Mouse (Mus musculus): Measurements from ENCODE around the gene Emilin1. TPM values are rescaled to one million over a fixed set of nuclear protein-coding genes. Genes with fewer than 3 reads are reported as not detected.

Gene Emilin1
- polyA plus RNA-seq (2015; fragmentation: Nextera tagmentation; extraction: Ambion mirVana): 125 and 179 TPM in 2 replicates

GRCm38 (mm10) chr5:30913060-30913841 is at the start of gene Emilin1:
TSS of gene Emilin1 (plus strand) at chr5:30913402.
- Histone ChIP-seq H3K36me3 (peaks cover 8% of the 10 kb centered on the region; the same call in 1 of the 2 replicates), H3K4me1 (replicated peaks) (peaks cover 73% of the 10 kb centered on the region), H3K27me3 (no peaks in the 10 kb centered on the region), H3K27ac (peak within 1 kb of the TSS; percentile 94), H3K9me3 (replicated peaks) (no peaks in the 10 kb centered on the region), H3K4me2 (peak within 1 kb of the TSS; percentile 74), H3K9ac (peak within 1 kb of the TSS; percentile 64), H3K4me3 (peak within 1 kb of the TSS; percentile 55)
- WGBS: 23% methylated on average over 11 of the region's 13 CpGs
- ATAC-seq (replicated peaks; ENCODE audit: insufficient number of reproducible peaks, insufficient read depth, low FRiP score, low read depth): peak; percentile 65

DNA sequence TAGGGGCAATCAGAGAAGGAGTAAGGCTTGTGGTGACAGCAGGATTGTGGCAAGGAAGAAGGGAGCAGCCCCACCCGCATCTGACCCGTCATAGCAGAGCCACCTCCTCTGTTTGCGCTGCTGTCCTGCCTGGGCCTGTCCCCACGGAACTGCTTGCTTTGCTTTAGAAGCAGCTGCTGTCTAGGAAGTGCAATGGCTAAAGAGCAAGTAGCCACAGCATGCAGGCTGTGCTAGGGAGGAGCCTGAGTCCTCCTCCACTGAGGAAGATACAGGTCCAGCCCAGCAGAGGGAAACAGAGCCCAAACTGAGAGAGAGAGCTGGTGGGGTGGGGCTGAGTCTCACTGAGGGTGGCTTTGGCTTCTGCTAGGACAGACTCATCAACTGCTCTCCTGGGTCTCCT is 49.4 kb upstream of the Emilin1 start:
- peaks cover 11% of the 10 kb centered on the region for H3K4me1 ChIP-seq (replicated peaks)
- peak; percentile 67 for ATAC-seq (replicated peaks; ENCODE audit: insufficient number of reproducible peaks, insufficient read depth, low FRiP score, low read depth)
- H3K27ac ChIP-seq: no peak overlapping the region
- no peaks in the 10 kb centered on the region for H3K36me3 ChIP-seq
- no peaks in the 10 kb centered on the region for H3K9me3 ChIP-seq (replicated peaks)
- H3K9ac ChIP-seq: no peak overlapping the region
- 42% methylated on average over 4 of the region's 4 CpGs for WGBS
- H3K4me2 ChIP-seq: no peak overlapping the region
- no peak overlapping the region for H3K4me3 ChIP-seq
- H3K27me3 ChIP-seq: no peaks in the 10 kb centered on the region

DNA sequence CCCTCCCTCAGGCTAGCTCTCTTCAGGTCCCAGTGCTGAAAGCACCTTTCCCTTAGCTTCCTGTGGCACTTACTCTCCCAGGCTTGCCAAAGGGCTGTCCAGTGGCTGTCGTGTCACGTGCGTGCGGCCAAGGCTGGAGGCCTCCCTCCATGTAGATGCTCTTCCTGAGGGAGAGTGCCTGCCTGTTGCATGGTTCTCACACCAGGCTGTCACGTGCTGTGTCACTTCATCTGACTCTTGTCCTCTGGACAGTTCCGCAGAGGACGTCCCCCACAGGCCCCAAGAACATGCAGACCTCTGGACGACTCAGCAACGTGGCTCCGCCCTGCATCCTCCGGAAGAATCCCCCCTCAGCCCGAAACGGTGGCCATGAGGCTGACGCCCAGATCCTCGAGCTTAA is 48.9 kb upstream of the Emilin1 start:
- H3K36me3 ChIP-seq: no peaks in the 10 kb centered on the region
- no peak overlapping the region for H3K4me2 ChIP-seq
- ATAC-seq (replicated peaks; ENCODE audit: insufficient number of reproducible peaks, insufficient read depth, low FRiP score, low read depth): peak; percentile 19; the same call in 1 of the 2 replicates
- WGBS: 32% methylated on average over 15 of the region's 15 CpGs
- H3K9me3 ChIP-seq (replicated peaks): no peaks in the 10 kb centered on the region
- H3K4me3 ChIP-seq: no peak overlapping the region
- H3K4me1 ChIP-seq (replicated peaks): peaks cover 14% of the 10 kb centered on the region
- no peak overlapping the region for H3K27ac ChIP-seq
- H3K27me3 ChIP-seq: no peaks in the 10 kb centered on the region
- H3K9ac ChIP-seq: no peak overlapping the region

GRCm38 (mm10) chr5:30866871-30867270 is 46.3 kb upstream of the Emilin1 start:
- H3K4me2 ChIP-seq: no peak overlapping the region
- H3K9me3 ChIP-seq (replicated peaks): no peaks in the 10 kb centered on the region
- 79% methylated on average over 3 of the region's 3 CpGs for WGBS
- no peaks in the 10 kb centered on the region for H3K27me3 ChIP-seq
- peaks cover 9% of the 10 kb centered on the region for H3K36me3 ChIP-seq
- peaks cover 29% of the 10 kb centered on the region for H3K4me1 ChIP-seq (replicated peaks)
- no peak overlapping the region for H3K9ac ChIP-seq
- no peak overlapping the region for H3K27ac ChIP-seq
- no peak for ATAC-seq (replicated peaks; ENCODE audit: insufficient number of reproducible peaks, insufficient read depth, low FRiP score, low read depth)
- no peak overlapping the region for H3K4me3 ChIP-seq

DNA sequence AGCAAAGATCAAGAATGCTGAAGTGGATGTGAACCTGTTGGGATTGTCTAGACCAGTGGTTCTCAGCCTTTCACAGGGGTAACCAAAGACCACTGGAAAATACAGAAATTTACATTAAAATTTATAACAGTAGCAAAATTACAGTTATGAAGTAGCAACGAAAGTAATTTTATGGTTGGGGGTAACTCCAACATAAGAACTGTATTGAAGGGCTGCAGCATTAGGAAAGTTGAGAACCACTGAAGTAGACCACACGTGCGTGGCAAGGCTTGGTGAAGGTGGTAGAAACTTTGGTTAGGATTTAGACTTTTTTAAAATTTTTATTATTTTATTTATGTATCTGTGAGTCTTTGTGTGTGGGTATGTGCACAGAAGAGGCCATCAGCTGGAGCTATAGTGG is 45.5 kb upstream of the Emilin1 start, which contains the start of gene Tmem214:
Gene Tmem214, plus strand, starts transcription at position 301 of the 400 bp plus-strand sequence.
- H3K9ac ChIP-seq: no peak within 1 kb of the TSS

DNA sequence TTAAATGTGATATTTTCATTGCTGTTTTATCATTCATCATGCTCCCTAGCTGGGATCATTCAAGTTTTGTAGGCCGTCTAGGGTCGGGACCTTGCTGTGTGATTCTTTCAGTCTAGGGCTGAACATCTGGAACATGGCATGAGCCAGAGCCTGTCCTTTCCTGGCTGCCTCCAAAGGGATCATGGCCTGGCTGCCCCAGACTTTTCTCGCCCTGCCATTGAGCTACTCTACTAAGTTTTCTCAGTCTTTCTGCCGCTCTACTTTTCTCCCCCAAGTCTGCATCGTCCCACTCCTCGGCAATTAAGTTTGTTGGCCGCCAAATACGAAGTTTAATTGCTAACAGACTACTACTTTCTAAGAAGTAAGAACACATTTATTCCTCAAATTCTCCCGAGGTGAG is 44.2 kb upstream of the Emilin1 start:
- Histone ChIP-seq H3K4me3 (peak overlapping the region; percentile 80), H3K9me3 (replicated peaks) (no peaks in the 10 kb centered on the region), H3K36me3 (peaks cover 29% of the 10 kb centered on the region), H3K4me1 (replicated peaks) (peaks cover 25% of the 10 kb centered on the region), H3K27ac (no peak overlapping the region), H3K4me2 (peak overlapping the region; percentile 71), H3K9ac (peak overlapping the region; percentile 85; the same call in 1 of the 2 replicates), H3K27me3 (no peaks in the 10 kb centered on the region)
- no peak for ATAC-seq (replicated peaks; ENCODE audit: insufficient number of reproducible peaks, insufficient read depth, low FRiP score, low read depth)
- 20% methylated on average over 9 of the region's 9 CpGs for WGBS

More for the DNA sequence above, 45.5 kb upstream of the Emilin1 start, which contains the start of gene Tmem214:
- ATAC-seq (replicated peaks; ENCODE audit: insufficient number of reproducible peaks, insufficient read depth, low FRiP score, low read depth): no peak
- peaks cover 29% of the 10 kb centered on the region for H3K4me1 ChIP-seq (replicated peaks)
- H3K9me3 ChIP-seq (replicated peaks): no peaks in the 10 kb centered on the region
- no peak within 1 kb of the TSS for H3K4me2 ChIP-seq
- no peak within 1 kb of the TSS; the same call in 1 of the 2 replicates for H3K4me3 ChIP-seq
- 92% methylated on average over 3 of the region's 3 CpGs for WGBS
- no peak within 1 kb of the TSS for H3K27ac ChIP-seq
- H3K27me3 ChIP-seq: no peaks in the 10 kb centered on the region
- H3K36me3 ChIP-seq: peaks cover 16% of the 10 kb centered on the region

DNA sequence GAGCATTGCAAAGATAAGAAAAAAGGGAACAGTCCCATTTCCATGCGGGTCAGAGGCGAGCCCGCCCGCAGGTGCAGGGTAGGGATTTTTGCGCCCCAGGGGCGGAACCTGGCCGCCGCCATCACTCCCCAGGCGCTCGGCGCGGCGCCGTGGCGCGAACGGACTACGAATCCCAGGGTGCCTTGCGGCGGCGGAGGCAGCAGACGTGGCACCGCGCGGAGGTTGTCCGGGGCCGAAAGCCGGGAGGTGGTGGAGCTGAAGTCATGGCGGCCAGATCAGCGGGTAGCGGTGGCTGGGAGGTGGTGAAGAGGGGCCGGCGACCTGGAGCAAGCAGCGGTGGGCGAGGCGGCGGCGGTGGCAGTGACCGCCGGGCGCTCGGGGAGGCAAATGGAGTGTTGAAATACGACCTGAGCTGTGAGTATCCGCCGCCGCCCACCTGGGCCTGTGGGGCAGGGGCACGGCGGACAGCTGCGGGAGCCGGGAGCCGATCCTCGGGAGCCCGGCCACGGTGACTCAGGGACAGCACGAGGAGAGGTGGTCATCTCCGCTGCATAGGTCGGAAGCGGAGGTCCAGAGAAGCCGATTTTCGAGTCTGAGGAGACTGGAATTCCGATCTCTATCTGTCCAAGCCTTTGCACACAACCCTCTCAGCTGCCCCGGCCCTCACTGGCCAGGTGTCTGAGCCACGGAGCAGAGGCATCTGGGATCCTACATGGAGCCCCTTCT is 43.6 kb upstream of the Emilin1 start:
- Histone ChIP-seq H3K9me3 (replicated peaks) (no peaks in the 10 kb centered on the region), H3K4me3 (peak overlapping the region; percentile 80), H3K4me2 (peak overlapping the region; percentile 71), H3K4me1 (replicated peaks) (peaks cover 20% of the 10 kb centered on the region), H3K27ac (peak overlapping the region; percentile 60), H3K36me3 (peaks cover 35% of the 10 kb centered on the region), H3K27me3 (no peaks in the 10 kb centered on the region), H3K9ac (peak overlapping the region; percentile 85)
- WGBS: under 1% methylated on average over 63 of the region's 63 CpGs
- peak; percentile 87 for ATAC-seq (replicated peaks; ENCODE audit: insufficient number of reproducible peaks, insufficient read depth, low FRiP score, low read depth)

- Histone ChIP-seq H3K4me1 (replicated peaks) (peaks cover 19% of the 10 kb centered on the region), H3K36me3 (peaks cover 40% of the 10 kb centered on the region), H3K27me3 (no peaks in the 10 kb centered on the region), H3K9ac (peak overlapping the region; percentile 85), H3K27ac (peak overlapping the region; percentile 60), H3K4me2 (peak overlapping the region; percentile 71), H3K4me3 (peak overlapping the region; percentile 80), H3K9me3 (replicated peaks) (no peaks in the 10 kb centered on the region)
- no peak for ATAC-seq (replicated peaks; ENCODE audit: insufficient number of reproducible peaks, insufficient read depth, low FRiP score, low read depth)
- WGBS: 22% methylated on average over 2 of the region's 2 CpGs
Observed at GRCm38 (mm10) chr5:30870131-30870406, 43.1 kb upstream of the Emilin1 start.

GRCm38 (mm10) chr5:30872574-30872973 is 40.6 kb upstream of the Emilin1 start:
- no peak for ATAC-seq (replicated peaks; ENCODE audit: insufficient number of reproducible peaks, insufficient read depth, low FRiP score, low read depth)
- Histone ChIP-seq H3K4me1 (replicated peaks) (peaks cover 19% of the 10 kb centered on the region), H3K27me3 (no peaks in the 10 kb centered on the region), H3K9me3 (replicated peaks) (no peaks in the 10 kb centered on the region), H3K27ac (no peak overlapping the region), H3K9ac (no peak overlapping the region), H3K4me2 (no peak overlapping the region), H3K36me3 (peaks cover 65% of the 10 kb centered on the region), H3K4me3 (no peak overlapping the region)
- WGBS: 91% methylated on average over 9 of the region's 9 CpGs

DNA sequence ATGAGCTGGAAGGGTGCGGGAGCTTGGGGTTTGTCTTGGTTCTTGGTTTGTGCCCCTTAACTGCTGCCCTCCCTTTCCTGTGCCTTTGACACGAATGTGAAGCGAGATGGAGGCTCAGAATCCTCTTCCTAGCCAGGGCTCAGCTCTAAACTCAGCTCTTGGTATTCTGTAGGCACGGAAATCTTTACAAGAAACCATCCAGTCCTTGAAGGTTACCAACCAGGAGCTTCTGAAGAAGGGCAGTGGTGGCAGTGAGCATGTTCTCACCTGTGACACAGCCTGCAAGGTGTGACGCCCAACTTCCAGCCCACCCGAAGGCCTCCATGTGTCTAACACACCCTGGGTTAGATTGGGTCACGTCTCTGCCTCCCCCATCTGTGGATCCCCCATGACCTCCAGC is 38.8 kb upstream of the Emilin1 start:
- no peak for ATAC-seq (replicated peaks; ENCODE audit: insufficient number of reproducible peaks, insufficient read depth, low FRiP score, low read depth)
- WGBS: 86% methylated on average over 7 of the region's 7 CpGs
- Histone ChIP-seq H3K4me3 (no peak overlapping the region), H3K27ac (no peak overlapping the region), H3K4me1 (replicated peaks) (peaks cover 19% of the 10 kb centered on the region), H3K4me2 (no peak overlapping the region), H3K27me3 (no peaks in the 10 kb centered on the region), H3K9ac (no peak overlapping the region), H3K36me3 (peaks cover 70% of the 10 kb centered on the region), H3K9me3 (replicated peaks) (no peaks in the 10 kb centered on the region)

GRCm38 (mm10) chr5:30878616-30879015 is 34.6 kb upstream of the Emilin1 start:
- WGBS: 46% methylated on average over 6 of the region's 6 CpGs
- H3K9ac ChIP-seq: no peak overlapping the region; the same call in 1 of the 2 replicates
- no peaks in the 10 kb centered on the region for H3K27me3 ChIP-seq
- ATAC-seq (replicated peaks; ENCODE audit: insufficient number of reproducible peaks, insufficient read depth, low FRiP score, low read depth): no peak
- no peaks in the 10 kb centered on the region for H3K9me3 ChIP-seq (replicated peaks)
- H3K27ac ChIP-seq: no peak overlapping the region
- H3K36me3 ChIP-seq: peaks cover 45% of the 10 kb centered on the region
- H3K4me1 ChIP-seq (replicated peaks): 0 out of 2 replicates have a peak, but pooled peaks cover 3% of the 10 kb centered on the region
- no peak overlapping the region for H3K4me2 ChIP-seq
- H3K4me3 ChIP-seq: no peak overlapping the region
